Mouse (Mus musculus) hindbrain, embryonic 12.5 days (tissue): Measurements from ENCODE around the gene Fignl1. TPM values are rescaled to one million over a fixed set of nuclear protein-coding genes. Genes with fewer than 3 reads are reported as not detected.
A peak's percentile ranks its signal among the peaks of the same experiment; 100 is the strongest.

Source experiments
- ATAC-seq: fragments of 200-750 bp; cut with Nextera tagmentation; 2 replicates; pipeline ENCODE4 v1.8.0; 2017; ENCODE audit warnings: moderate TSS enrichment; ENCODE audit not compliant: low FRiP score
- H3K27ac ChIP-seq: fragments of 300-500 bp; sonication (generic); 2 replicates; pipeline ENCODE4 v1.5.1; 2016; ENCODE audit warnings: mild to moderate bottlenecking
- H3K27me3 ChIP-seq: fragments of 300-500 bp; sonication (generic); 2 replicates; pipeline ENCODE4 v1.6.1; 2016; ENCODE audit warnings: mild to moderate bottlenecking
- H3K36me3 ChIP-seq: fragments of 300-500 bp; sonication (generic); 2 replicates; pipeline ENCODE4 v1.6.1; 2016; ENCODE audit warnings: mild to moderate bottlenecking
- H3K4me1 ChIP-seq: fragments of 300-500 bp; sonication (generic); 2 replicates; pipeline ENCODE4 v1.6.1; 2016
- H3K4me2 ChIP-seq: fragments of 300-500 bp; sonication (generic); replicated peaks from 2 replicates; pipeline ENCODE4 v1.6.1; 2016; ENCODE audit warnings: mild to moderate bottlenecking
- H3K4me3 ChIP-seq: fragments of 300-500 bp; sonication (generic); 2 replicates; pipeline ENCODE4 v1.5.1; 2016; ENCODE audit warnings: mild to moderate bottlenecking
- H3K9ac ChIP-seq: fragments of 300-500 bp; sonication (generic); 2 replicates; pipeline ENCODE4 v1.6.1; 2016; ENCODE audit warnings: mild to moderate bottlenecking, moderate library complexity
- H3K9me3 ChIP-seq: fragments of 300-500 bp; sonication (generic); replicated peaks from 2 replicates; pipeline ENCODE4 v1.6.1; 2016; ENCODE audit warnings: mild to moderate bottlenecking
- WGBS: fragments of 180-500 bp; shearing (Covaris S2); methylation state at CpG from one replicate; pipeline ENCODE4 v1.1.7; 2016; 5-methylcytosine and 5-hydroxymethylcytosine counted together
- polyA plus RNA-seq: library from polyadenylated mRNA; unstranded; fragments of >200 nt; fragmentation: Nextera tagmentation; extraction: Ambion mirVana; gene quantifications from 2 replicates; pipeline ENCODE4 v1.2.1, GENCODE M21; 2016

The Fignl1 gene
- polyA plus RNA-seq, 1 experiment from 2014 or later: 41.1 TPM

- peak overlapping the region; percentile 78 for H3K27ac ChIP-seq
- no peak overlapping the region for H3K4me3 ChIP-seq
- no peaks in the 10 kb centered on the region for H3K9me3 ChIP-seq
- no peaks in the 10 kb centered on the region for H3K36me3 ChIP-seq
- WGBS: 12% methylated on average over 6 of the region's 6 CpGs
- peaks cover 54% of the 10 kb centered on the region for H3K4me1 ChIP-seq
- H3K27me3 ChIP-seq: no peaks in the 10 kb centered on the region
- H3K9ac ChIP-seq: no peak overlapping the region
- no peak for ATAC-seq
- no peak overlapping the region for H3K4me2 ChIP-seq
Measured at GRCm38 (mm10) chr11:11831526-11831925, 22.8 kb upstream of the Fignl1 start.

GRCm38 (mm10) chr11:11830884-11831495 is 22.2 kb upstream of the Fignl1 start:
- Histone ChIP-seq H3K27ac (peak overlapping the region; percentile 79; the same call in 1 of the 2 replicates), H3K4me3 (no peak overlapping the region), H3K4me2 (no peak overlapping the region), H3K27me3 (no peaks in the 10 kb centered on the region), H3K9ac (no peak overlapping the region), H3K4me1 (peaks cover 51% of the 10 kb centered on the region), H3K9me3 (no peaks in the 10 kb centered on the region), H3K36me3 (no peaks in the 10 kb centered on the region)
- WGBS: 25% methylated on average over 12 of the region's 12 CpGs
- ATAC-seq: no peak

GRCm38 (mm10) chr11:11829161-11830000 is 20.6 kb upstream of the Fignl1 start:
- Histone ChIP-seq H3K36me3 (no peaks in the 10 kb centered on the region), H3K27ac (peak overlapping the region; percentile 79), H3K9me3 (no peaks in the 10 kb centered on the region), H3K4me3 (no peak overlapping the region), H3K4me2 (no peak overlapping the region), H3K9ac (no peak overlapping the region), H3K4me1 (peaks cover 60% of the 10 kb centered on the region), H3K27me3 (no peaks in the 10 kb centered on the region)
- no peak for ATAC-seq
- 21% methylated on average over 11 of the region's 11 CpGs for WGBS

- no peak overlapping the region for H3K4me3 ChIP-seq
- no peaks in the 10 kb centered on the region for H3K36me3 ChIP-seq
- H3K27me3 ChIP-seq: no peaks in the 10 kb centered on the region
- no peaks in the 10 kb centered on the region for H3K9me3 ChIP-seq
- peak overlapping the region; percentile 79 for H3K27ac ChIP-seq
- 23% methylated on average over 6 of the region's 6 CpGs for WGBS
- no peak overlapping the region; the same call in 1 of the 2 replicates for H3K4me2 ChIP-seq
- no peak overlapping the region for H3K9ac ChIP-seq
- ATAC-seq: no peak
- peaks cover 67% of the 10 kb centered on the region for H3K4me1 ChIP-seq
Measured at GRCm38 (mm10) chr11:11828761-11829160, 20.0 kb upstream of the Fignl1 start.

GRCm38 (mm10) chr11:11828251-11828650 is 19.5 kb upstream of the Fignl1 start:
- Histone ChIP-seq H3K4me1 (peaks cover 68% of the 10 kb centered on the region), H3K27ac (peak overlapping the region; percentile 79), H3K9me3 (no peaks in the 10 kb centered on the region), H3K9ac (no peak overlapping the region), H3K36me3 (no peaks in the 10 kb centered on the region), H3K27me3 (no peaks in the 10 kb centered on the region), H3K4me3 (no peak overlapping the region), H3K4me2 (no peak overlapping the region)
- peak; percentile 44 for ATAC-seq
- 22% methylated on average over 5 of the region's 5 CpGs for WGBS

GRCm38 (mm10) chr11:11826475-11826874 is 17.7 kb upstream of the Fignl1 start:
- no peak for ATAC-seq
- H3K27ac ChIP-seq: no peak overlapping the region
- H3K27me3 ChIP-seq: no peaks in the 10 kb centered on the region
- H3K9ac ChIP-seq: no peak overlapping the region
- peaks cover 68% of the 10 kb centered on the region for H3K4me1 ChIP-seq
- H3K36me3 ChIP-seq: no peaks in the 10 kb centered on the region
- no peaks in the 10 kb centered on the region for H3K9me3 ChIP-seq
- no peak overlapping the region for H3K4me3 ChIP-seq
- H3K4me2 ChIP-seq: no peak overlapping the region

- no peaks in the 10 kb centered on the region for H3K27me3 ChIP-seq
- H3K4me3 ChIP-seq: no peak overlapping the region
- no peak for ATAC-seq
- peak overlapping the region; percentile 79 for H3K27ac ChIP-seq
- H3K4me2 ChIP-seq: no peak overlapping the region
- H3K9me3 ChIP-seq: no peaks in the 10 kb centered on the region
- peaks cover 66% of the 10 kb centered on the region for H3K4me1 ChIP-seq
- 76% methylated on average over 6 of the region's 6 CpGs for WGBS
- H3K36me3 ChIP-seq: no peaks in the 10 kb centered on the region
- H3K9ac ChIP-seq: no peak overlapping the region
Measured at GRCm38 (mm10) chr11:11825670-11826069, 16.9 kb upstream of the Fignl1 start.

- Histone ChIP-seq H3K27me3 (no peaks in the 10 kb centered on the region), H3K4me2 (no peak overlapping the region), H3K9me3 (no peaks in the 10 kb centered on the region), H3K4me3 (no peak overlapping the region), H3K36me3 (no peaks in the 10 kb centered on the region), H3K27ac (peak overlapping the region; percentile 79), H3K9ac (no peak overlapping the region), H3K4me1 (peaks cover 63% of the 10 kb centered on the region)
- 0 out of 2 replicates have a peak, but pooled peaks have one; percentile 4 for ATAC-seq
- 46% methylated on average over 3 of the region's 3 CpGs for WGBS
Measured at GRCm38 (mm10) chr11:11824970-11825635, 16.3 kb upstream of the Fignl1 start.

- WGBS: 13% methylated on average over 12 of the region's 12 CpGs
- Histone ChIP-seq H3K9ac (no peak overlapping the region), H3K9me3 (no peaks in the 10 kb centered on the region), H3K27ac (peak overlapping the region; percentile 79), H3K4me2 (no peak overlapping the region), H3K36me3 (no peaks in the 10 kb centered on the region), H3K27me3 (no peaks in the 10 kb centered on the region), H3K4me3 (no peak overlapping the region), H3K4me1 (peaks cover 55% of the 10 kb centered on the region)
- no peak for ATAC-seq
Measured at GRCm38 (mm10) chr11:11823980-11824911, 15.5 kb upstream of the Fignl1 start.

GRCm38 (mm10) chr11:11822181-11823095 is 13.7 kb upstream of the Fignl1 start:
- 2% methylated on average over 20 of the region's 20 CpGs for WGBS
- peak; percentile 20 for ATAC-seq
- H3K4me1 ChIP-seq: peaks cover 42% of the 10 kb centered on the region
- H3K4me2 ChIP-seq: peak overlapping the region; percentile 33
- no peaks in the 10 kb centered on the region for H3K27me3 ChIP-seq
- H3K36me3 ChIP-seq: no peaks in the 10 kb centered on the region
- H3K9me3 ChIP-seq: no peaks in the 10 kb centered on the region
- no peak overlapping the region for H3K4me3 ChIP-seq
- peak overlapping the region; percentile 37 for H3K9ac ChIP-seq
- peak overlapping the region; percentile 92 for H3K27ac ChIP-seq
